Mouse (Mus musculus) lung, adult 2 months (tissue): Measurements from ENCODE around the gene Mgmt. TPM values are rescaled to one million over a fixed set of nuclear protein-coding genes. Genes with fewer than 3 reads are reported as not detected.
A peak's percentile ranks its signal among the peaks of the same experiment; 100 is the strongest.

ENCODE experiments used
- DNase-seq: peaks from one replicate; pipeline ENCODE4 v3.0.0; 2022
- H3K4me1 ChIP-seq: fragments of 200-500 bp; 2 replicates; pipeline ENCODE4 v1.6.1; 2011; ENCODE audit warnings: low read length; ENCODE audit not compliant: control insufficient read depth, insufficient read depth
- H3K4me3 ChIP-seq: fragments of 200-500 bp; replicated peaks from 2 replicates; pipeline ENCODE3; 2011; ENCODE audit warnings: low read depth, mild to moderate bottlenecking, control low read depth, low read length; ENCODE audit errors: extremely low read depth
- CTCF ChIP-seq: fragments of 200-500 bp; IDR thresholded peaks from 2 replicates; pipeline ENCODE4 v1.5.1; 2011; ENCODE audit warnings: mild to moderate bottlenecking, low read length, control low read depth; ENCODE audit not compliant: insufficient read depth
- POLR2A ChIP-seq: fragments of 200-500 bp; IDR thresholded peaks from 2 replicates; pipeline ENCODE4 v1.6.1; 2011; ENCODE audit warnings: low read depth, mild to moderate bottlenecking, control low read depth, low read length, borderline replicate concordance; ENCODE audit errors: extremely low read depth
- WGBS: fragments of 180-500 bp; shearing (Covaris S2); methylation state at CpG from one replicate; pipeline ENCODE4 v1.1.7; 2018; 5-methylcytosine and 5-hydroxymethylcytosine counted together
- polyA plus RNA-seq: library from polyadenylated mRNA; depleted of rRNA; stranded (reverse); fragments of >200 nt; gene quantifications from 2 replicates; pipeline ENCODE4 v1.2.3, GENCODE M21; 2012

Mgmt gene
- polyA plus RNA-seq, 1 experiment, result 1.7 TPM

- TF ChIP-seq CTCF (no peak), POLR2A (no peak)
- DNase-seq, result no peak
- Histone ChIP-seq H3K4me1 (no peaks in the 10 kb centered on the region), H3K4me3 (no peak overlapping the region)
- WGBS, result 94% methylated on average over 1 of the region's 1 CpGs
Measured at GRCm38 (mm10) chr7:137075301-137075700, 180.9 kb downstream of the Mgmt start.

- 89% methylated on average over 4 of the region's 4 CpGs for WGBS
- H3K4me3 ChIP-seq, result no peak overlapping the region
- no peaks in the 10 kb centered on the region for H3K4me1 ChIP-seq
- DNase-seq, result no peak
- no peak for TF ChIP-seq POLR2A
Measured at GRCm38 (mm10) chr7:137080171-137080570, 185.8 kb downstream of the Mgmt start.

GRCm38 (mm10) chr7:137082171-137082570, 187.8 kb downstream of the Mgmt start:
- WGBS, result 79% methylated on average over 6 of the region's 6 CpGs
- DNase-seq, result no peak
- no peak overlapping the region for H3K4me3 ChIP-seq
- no peak for TF ChIP-seq POLR2A
- no peak for TF ChIP-seq CTCF
- H3K4me1 ChIP-seq, result 0 out of 2 replicates have a peak, but pooled peaks cover 3% of the 10 kb centered on the region

GRCm38 (mm10) chr7:137084651-137085050, 190.2 kb downstream of the Mgmt start:
- DNase-seq, result no peak
- Histone ChIP-seq H3K4me3 (no peak overlapping the region), H3K4me1 (0 out of 2 replicates have a peak, but pooled peaks cover 3% of the 10 kb centered on the region)
- 89% methylated on average over 7 of the region's 7 CpGs for whole genome bisulfite sequencing
- TF ChIP-seq POLR2A (no peak), CTCF (no peak)

- TF ChIP-seq CTCF (no peak), POLR2A (no peak)
- Histone ChIP-seq H3K4me1 (0 out of 2 replicates have a peak, but pooled peaks cover 3% of the 10 kb centered on the region), H3K4me3 (no peak overlapping the region)
- peak; percentile 48 for DNase-seq
- 27% methylated on average over 14 of the region's 14 CpGs for WGBS
Measured at GRCm38 (mm10) chr7:137085969-137086606, 191.7 kb downstream of the Mgmt start.

- Histone ChIP-seq H3K4me1 (0 out of 2 replicates have a peak, but pooled peaks cover 3% of the 10 kb centered on the region), H3K4me3 (no peak overlapping the region)
- TF ChIP-seq CTCF (no peak), POLR2A (no peak)
- DNase-seq, result no peak
- WGBS, result 48% methylated on average over 6 of the region's 6 CpGs
Measured at GRCm38 (mm10) chr7:137087136-137087535, 192.7 kb downstream of the Mgmt start.

GRCm38 (mm10) chr7:137088141-137088540, 193.7 kb downstream of the Mgmt start:
- H3K4me3 ChIP-seq, result no peak overlapping the region
- WGBS, result 88% methylated on average over 6 of the region's 6 CpGs
- DNase-seq, result no peak
- 0 out of 2 replicates have a peak, but pooled peaks cover 3% of the 10 kb centered on the region for H3K4me1 ChIP-seq
- TF ChIP-seq CTCF (no peak), POLR2A (no peak)

GRCm38 (mm10) chr7:137094551-137094950, 200.1 kb downstream of the Mgmt start:
- TF ChIP-seq CTCF (no peak), POLR2A (no peak)
- 92% methylated on average over 1 of the region's 1 CpGs for WGBS
- no peak for DNase-seq
- no peaks in the 10 kb centered on the region for H3K4me1 ChIP-seq
- H3K4me3 ChIP-seq, result no peak overlapping the region

- no peak for DNase-seq
- WGBS, result 82% methylated on average over 1 of the region's 1 CpGs
- Histone ChIP-seq H3K4me1 (no peaks in the 10 kb centered on the region), H3K4me3 (no peak overlapping the region)
- TF ChIP-seq CTCF, result no peak
- no peak for TF ChIP-seq POLR2A
Measured at GRCm38 (mm10) chr7:137095702-137096101, 201.3 kb downstream of the Mgmt start.

- 67% methylated on average over 3 of the region's 3 CpGs for WGBS
- no peak overlapping the region for H3K4me3 ChIP-seq
- TF ChIP-seq CTCF (no peak), POLR2A (no peak)
- no peaks in the 10 kb centered on the region for H3K4me1 ChIP-seq
- DNase-seq, result no peak
Measured at GRCm38 (mm10) chr7:137099766-137100165, 205.4 kb downstream of the Mgmt start.
